Mouse (Mus musculus) kidney, embryonic 14.5 days (tissue): ENCODE data around the gene Utrn. TPM values are rescaled to one million over a fixed set of nuclear protein-coding genes. Genes with fewer than 3 reads are reported as not detected.

Experiments used
- ATAC-seq: fragments of 200-750 bp; cut with Nextera tagmentation; 2 replicates; pipeline ENCODE4 v1.8.0; 2017; ENCODE audit warnings: moderate number of reproducible peaks, mild to moderate bottlenecking, moderate TSS enrichment, moderate library complexity; ENCODE audit not compliant: low FRiP score, low TSS enrichment
- H3K27ac ChIP-seq: fragments of 300-500 bp; sonication (generic); 2 replicates; pipeline ENCODE4 v1.5.1; 2014; ENCODE audit warnings: low read depth, mild to moderate bottlenecking, low read length, moderate library complexity, mixed read lengths
- H3K27me3 ChIP-seq: fragments of 300-500 bp; sonication (generic); 2 replicates; pipeline ENCODE4 v1.6.1; 2014; ENCODE audit warnings: mild to moderate bottlenecking, low read length; ENCODE audit not compliant: control insufficient read depth, insufficient read depth
- H3K36me3 ChIP-seq: fragments of 300-500 bp; sonication (generic); 2 replicates; pipeline ENCODE4 v1.6.1; 2014; ENCODE audit warnings: low read length, mixed read lengths; ENCODE audit not compliant: control insufficient read depth, insufficient read depth
- H3K4me1 ChIP-seq: fragments of 300-500 bp; sonication (generic); 2 replicates; pipeline ENCODE4 v1.6.1; 2014; ENCODE audit warnings: low read length, mixed read lengths; ENCODE audit not compliant: control insufficient read depth, insufficient read depth
- H3K4me2 ChIP-seq: fragments of 300-500 bp; sonication (generic); replicated peaks from 2 replicates; pipeline ENCODE4 v1.6.1; 2014; ENCODE audit warnings: low read depth, mild to moderate bottlenecking, low read length
- H3K4me3 ChIP-seq: fragments of 300-500 bp; sonication (generic); 2 replicates; pipeline ENCODE4 v1.5.1; 2014; ENCODE audit warnings: mild to moderate bottlenecking, low read length
- H3K9ac ChIP-seq: fragments of 300-500 bp; sonication (generic); 2 replicates; pipeline ENCODE4 v1.6.1; 2014; ENCODE audit warnings: low read depth, mild to moderate bottlenecking, low read length, moderate library complexity
- H3K9me3 ChIP-seq: fragments of 300-500 bp; sonication (generic); 2 replicates; pipeline ENCODE4 v1.6.1; 2016; ENCODE audit warnings: low read length; ENCODE audit not compliant: control insufficient read depth
- WGBS: fragments of 180-500 bp; shearing (Covaris S2); extraction: QIAGEN DNeasy Blood & Tissue Kit; methylation state at CpG from one replicate; pipeline ENCODE4 v1.1.7; 2014; 5-methylcytosine and 5-hydroxymethylcytosine counted together
- polyA plus RNA-seq: library from polyadenylated mRNA; unstranded; fragments of >200 nt; fragmentation: Nextera tagmentation; extraction: Ambion mirVana; gene quantifications from 2 replicates; pipeline ENCODE4 v1.2.1, GENCODE M21; 2014

The Utrn gene
- polyA plus RNA-seq, 1 experiment from 2014 or later: 91.4 TPM

DNA sequence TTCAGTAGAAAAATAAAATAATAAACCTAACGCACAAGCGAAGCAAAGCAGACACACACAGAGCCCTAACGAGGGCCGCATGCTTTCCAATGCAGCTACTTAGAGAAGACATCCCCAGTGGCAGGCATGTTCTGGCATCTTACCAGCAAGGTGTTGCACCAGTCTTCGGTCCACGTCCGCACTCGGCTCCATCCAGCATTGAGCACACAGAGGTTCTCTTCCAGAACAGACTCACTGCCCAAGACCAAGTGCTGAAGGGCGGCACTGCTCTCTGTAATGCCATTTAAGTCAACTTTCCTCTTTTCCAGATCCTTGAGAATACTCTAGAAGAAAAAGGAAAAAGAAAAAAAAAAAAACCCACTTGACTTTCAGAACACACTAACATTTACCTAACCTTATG lies 197.6 kb downstream of the Utrn start:
- H3K27me3 ChIP-seq: no peaks in the 10 kb centered on the region
- no peak for ATAC-seq
- H3K36me3 ChIP-seq: peaks cover 27% of the 10 kb centered on the region; the same call in 1 of the 2 replicates
- no peak overlapping the region for H3K4me3 ChIP-seq
- 93% methylated on average over 9 of the region's 9 CpGs for WGBS
- H3K9me3 ChIP-seq: no peaks in the 10 kb centered on the region
- no peak overlapping the region for H3K27ac ChIP-seq
- H3K4me1 ChIP-seq: no peaks in the 10 kb centered on the region
- no peak overlapping the region for H3K9ac ChIP-seq
- no peak overlapping the region for H3K4me2 ChIP-seq

DNA sequence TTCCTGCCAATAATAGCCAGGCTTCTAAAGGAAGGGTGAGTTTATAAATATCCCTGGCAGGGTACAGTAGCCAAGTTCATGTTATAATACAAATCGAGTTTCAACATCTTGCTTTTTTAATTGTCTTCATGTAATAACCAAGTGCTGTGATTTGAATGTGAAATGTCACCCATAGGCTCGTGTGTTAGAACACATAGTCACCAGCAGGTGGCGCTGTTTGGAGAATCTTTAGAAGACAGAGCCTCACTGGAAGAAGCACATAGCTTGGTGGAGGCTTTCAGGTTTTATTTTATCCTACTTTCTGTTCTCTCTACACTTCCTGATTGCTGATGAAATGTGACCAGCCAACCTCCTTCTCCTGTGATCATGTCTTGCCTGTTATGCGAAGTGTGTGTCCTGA lies 207.1 kb downstream of the Utrn start:
- H3K27me3 ChIP-seq: no peaks in the 10 kb centered on the region
- no peak overlapping the region for H3K9ac ChIP-seq
- H3K36me3 ChIP-seq: peaks cover 30% of the 10 kb centered on the region
- H3K4me3 ChIP-seq: no peak overlapping the region
- 90% methylated on average over 4 of the region's 4 CpGs for WGBS
- ATAC-seq: no peak
- peaks cover 5% of the 10 kb centered on the region; the same call in 1 of the 2 replicates for H3K9me3 ChIP-seq
- H3K27ac ChIP-seq: no peak overlapping the region
- no peak overlapping the region for H3K4me2 ChIP-seq
- H3K4me1 ChIP-seq: no peaks in the 10 kb centered on the region

DNA sequence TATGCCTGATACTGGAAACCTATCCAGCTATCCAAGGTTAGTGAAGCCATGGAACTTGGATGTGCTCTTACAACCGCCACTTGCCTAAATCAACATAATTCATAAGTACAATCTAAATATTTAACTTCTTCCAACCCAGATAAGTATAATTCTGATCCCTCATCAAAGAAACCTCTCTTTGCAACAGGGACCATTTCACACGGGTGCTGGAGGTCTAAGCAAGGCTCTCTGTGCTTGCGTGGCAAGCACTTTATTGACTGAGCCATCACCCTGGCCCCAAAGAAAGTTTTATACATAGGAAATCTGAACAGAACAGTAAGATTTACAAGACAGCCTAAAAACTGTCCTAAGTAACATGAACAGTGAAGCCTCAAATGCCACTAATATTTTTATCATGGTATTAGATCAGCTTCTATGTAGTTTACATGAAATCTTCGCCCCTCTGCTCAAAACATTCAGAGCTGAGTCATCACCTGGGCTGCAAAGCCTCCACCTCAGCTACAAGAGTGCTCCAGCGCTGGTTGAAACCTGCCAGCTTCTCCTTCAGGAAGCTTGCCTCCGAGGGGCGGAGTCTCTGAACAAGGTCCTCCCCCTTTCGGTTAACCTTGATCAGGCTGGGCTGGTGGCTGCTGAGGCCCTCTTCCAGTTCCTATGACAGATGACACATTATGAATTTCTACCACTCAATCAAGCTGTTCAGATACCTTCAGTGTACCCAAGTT lies 211.0 kb downstream of the Utrn start:
- no peak for ATAC-seq
- Histone ChIP-seq H3K4me2 (no peak overlapping the region), H3K9me3 (peaks cover 5% of the 10 kb centered on the region; the same call in 1 of the 2 replicates), H3K9ac (no peak overlapping the region), H3K27ac (no peak overlapping the region), H3K27me3 (no peaks in the 10 kb centered on the region), H3K4me1 (no peaks in the 10 kb centered on the region), H3K36me3 (peaks cover 16% of the 10 kb centered on the region), H3K4me3 (no peak overlapping the region)
- WGBS: 83% methylated on average over 8 of the region's 8 CpGs

DNA sequence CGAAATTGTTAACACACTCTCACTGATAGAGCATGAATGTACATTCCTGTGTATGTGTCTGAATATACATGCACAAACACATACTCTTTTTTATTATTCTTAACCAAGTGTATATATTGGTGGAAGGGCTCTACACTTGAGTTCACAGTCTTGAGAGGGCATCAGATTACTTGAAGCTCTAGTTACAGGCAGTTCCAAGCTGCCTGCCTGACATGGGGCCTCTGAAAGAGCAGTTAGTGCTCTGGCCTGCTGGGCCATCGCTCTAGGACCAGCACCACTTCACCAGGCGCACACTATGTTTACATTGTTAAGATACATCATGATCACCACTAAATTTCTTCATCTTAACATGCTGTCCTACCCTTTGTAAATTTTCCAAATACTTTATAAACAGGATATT lies 216.2 kb downstream of the Utrn start:
- H3K27ac ChIP-seq: no peak overlapping the region
- H3K4me1 ChIP-seq: no peaks in the 10 kb centered on the region
- ATAC-seq: no peak
- WGBS: 63% methylated on average over 3 of the region's 3 CpGs
- no peak overlapping the region for H3K9ac ChIP-seq
- no peaks in the 10 kb centered on the region for H3K27me3 ChIP-seq
- peaks cover 23% of the 10 kb centered on the region for H3K36me3 ChIP-seq
- H3K4me2 ChIP-seq: no peak overlapping the region
- H3K9me3 ChIP-seq: no peaks in the 10 kb centered on the region
- H3K4me3 ChIP-seq: no peak overlapping the region

DNA sequence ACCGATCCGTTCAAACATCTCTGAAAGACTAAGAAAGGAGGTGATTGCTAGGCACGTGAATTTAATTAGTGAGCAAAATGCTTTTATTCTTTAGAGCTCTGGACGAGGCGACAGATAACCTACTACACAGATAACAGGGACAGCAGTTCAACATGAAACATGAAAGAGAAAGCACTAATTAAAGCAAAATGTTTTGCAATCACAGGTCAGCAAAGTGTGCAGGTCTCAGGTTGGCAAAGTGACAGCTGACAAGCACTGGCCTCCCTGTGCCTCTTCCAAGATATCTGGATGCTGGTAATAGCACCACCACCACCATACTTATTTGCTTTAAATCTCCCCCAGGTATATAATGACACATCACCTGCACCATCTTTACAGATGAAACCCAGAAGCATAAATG lies 223.0 kb downstream of the Utrn start:
- Histone ChIP-seq H3K4me1 (no peaks in the 10 kb centered on the region), H3K4me3 (no peak overlapping the region), H3K36me3 (peaks cover 28% of the 10 kb centered on the region; the same call in 1 of the 2 replicates), H3K27me3 (no peaks in the 10 kb centered on the region), H3K4me2 (no peak overlapping the region), H3K9ac (no peak overlapping the region), H3K9me3 (no peaks in the 10 kb centered on the region), H3K27ac (no peak overlapping the region)
- ATAC-seq: no peak
- 91% methylated on average over 5 of the region's 5 CpGs for WGBS

DNA sequence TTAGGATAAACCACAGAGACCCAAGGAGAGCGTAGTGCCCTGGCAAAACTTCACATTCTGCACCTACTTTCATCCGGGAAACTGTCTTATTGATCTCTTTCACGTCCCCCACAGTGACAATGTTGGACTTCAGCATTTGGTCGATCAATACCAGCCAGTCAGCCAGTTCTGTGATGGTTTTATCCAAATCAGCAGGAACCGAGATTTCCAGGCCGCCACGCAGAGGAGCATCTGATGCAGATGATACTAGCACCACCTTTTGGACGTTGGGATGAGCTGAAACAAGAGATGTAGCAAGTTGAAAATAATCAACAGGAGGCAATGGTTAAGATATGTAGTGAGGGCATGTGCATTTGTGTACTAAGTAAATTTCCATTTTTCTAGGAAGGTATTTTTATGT lies 225.8 kb downstream of the Utrn start:
- no peak for ATAC-seq
- Histone ChIP-seq H3K27me3 (no peaks in the 10 kb centered on the region), H3K9ac (no peak overlapping the region), H3K36me3 (peaks cover 25% of the 10 kb centered on the region; the same call in 1 of the 2 replicates), H3K4me2 (no peak overlapping the region), H3K4me3 (no peak overlapping the region), H3K4me1 (no peaks in the 10 kb centered on the region), H3K9me3 (no peaks in the 10 kb centered on the region), H3K27ac (no peak overlapping the region)
- WGBS: 81% methylated on average over 8 of the region's 8 CpGs

DNA sequence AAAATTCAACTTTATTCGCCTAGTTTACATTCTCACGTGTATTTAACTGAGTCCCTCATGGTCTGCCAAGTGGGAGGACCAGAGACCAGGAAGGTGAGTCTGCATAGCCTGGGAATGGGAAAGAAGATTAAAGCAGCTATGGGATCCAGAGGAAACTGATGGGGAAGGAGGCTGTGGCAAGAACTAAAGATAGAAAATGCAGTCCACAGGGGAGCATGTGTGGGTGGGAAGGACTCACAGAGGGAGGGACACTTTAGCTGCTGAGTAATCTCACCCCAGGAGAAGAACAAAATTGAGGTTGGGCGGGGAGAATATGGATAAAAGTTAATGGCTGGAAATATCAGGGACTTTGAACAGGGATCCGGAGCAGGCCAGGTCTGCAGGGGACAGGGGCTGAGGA lies 229.5 kb downstream of the Utrn start:
- H3K36me3 ChIP-seq: peaks cover 28% of the 10 kb centered on the region; the same call in 1 of the 2 replicates

DNA sequence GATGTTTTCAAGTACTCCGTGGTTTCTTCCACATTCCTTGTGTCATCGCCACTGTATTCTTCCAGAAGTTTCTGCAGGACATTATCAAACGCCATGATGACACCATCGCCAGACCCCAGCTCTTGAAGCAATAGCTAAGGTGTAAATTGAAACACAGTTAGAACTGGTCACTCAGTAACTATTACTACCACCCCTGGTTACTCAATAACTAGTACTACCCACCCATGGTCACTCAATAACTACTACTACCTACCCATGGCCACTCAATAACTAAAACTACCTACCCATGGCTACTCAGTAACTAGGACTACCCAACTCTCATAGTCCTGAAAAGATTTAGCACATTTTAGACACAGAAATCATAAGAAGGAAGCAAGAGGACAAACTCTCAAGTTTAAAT lies 235.2 kb downstream of the Utrn start:
- no peak for ATAC-seq
- Histone ChIP-seq H3K9ac (no peak overlapping the region), H3K27me3 (no peaks in the 10 kb centered on the region), H3K4me3 (no peak overlapping the region), H3K36me3 (peaks cover 10% of the 10 kb centered on the region; the same call in 1 of the 2 replicates), H3K4me1 (no peaks in the 10 kb centered on the region), H3K4me2 (no peak overlapping the region), H3K9me3 (no peaks in the 10 kb centered on the region), H3K27ac (no peak overlapping the region)
- 94% methylated on average over 4 of the region's 4 CpGs for WGBS

More for the DNA sequence above, 229.5 kb downstream of the Utrn start:
- no peak for ATAC-seq
- no peaks in the 10 kb centered on the region for H3K4me1 ChIP-seq
- H3K9me3 ChIP-seq: no peaks in the 10 kb centered on the region
- H3K4me2 ChIP-seq: no peak overlapping the region
- H3K4me3 ChIP-seq: no peak overlapping the region
- H3K9ac ChIP-seq: no peak overlapping the region
- no peak overlapping the region for H3K27ac ChIP-seq
- 87% methylated on average over 4 of the region's 4 CpGs for WGBS
- no peaks in the 10 kb centered on the region for H3K27me3 ChIP-seq

DNA sequence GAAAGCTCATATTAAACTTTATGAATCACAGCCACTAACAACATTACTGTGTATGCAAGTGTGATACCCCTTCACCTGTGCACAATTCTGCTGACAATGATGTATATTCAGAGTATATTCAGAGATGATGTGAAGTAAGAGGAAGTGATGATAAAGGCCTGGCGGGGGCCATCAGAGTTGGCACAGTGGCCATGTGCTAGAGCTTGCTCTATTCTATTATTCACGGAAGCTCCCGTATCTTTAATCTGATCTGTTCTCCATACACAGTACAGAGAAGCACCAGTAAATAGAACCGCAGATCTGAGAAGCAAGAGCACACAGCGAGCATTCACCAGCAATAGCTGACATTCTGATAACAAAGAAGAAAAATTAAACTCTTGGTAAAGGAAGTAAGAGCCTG lies 238.2 kb downstream of the Utrn start:
- Histone ChIP-seq H3K9ac (no peak overlapping the region), H3K27ac (no peak overlapping the region), H3K4me3 (no peak overlapping the region), H3K27me3 (no peaks in the 10 kb centered on the region), H3K4me1 (no peaks in the 10 kb centered on the region), H3K9me3 (no peaks in the 10 kb centered on the region), H3K4me2 (no peak overlapping the region), H3K36me3 (peaks cover 10% of the 10 kb centered on the region; the same call in 1 of the 2 replicates)
- ATAC-seq: no peak
- WGBS: 89% methylated on average over 5 of the region's 5 CpGs
